Mouse (Mus musculus) liver, embryonic 16.5 days (tissue): ENCODE data around the gene Il17rd. TPM values are rescaled to one million over a fixed set of nuclear protein-coding genes. Genes with fewer than 3 reads are reported as not detected.
A peak's percentile ranks its signal among the peaks of the same experiment; 100 is the strongest.

ENCODE experiments used
- ATAC-seq: fragments of 200-750 bp; cut with Nextera tagmentation; 2 replicates; pipeline ENCODE4 v1.8.0; 2017; ENCODE audit warnings: low read depth, mild to moderate bottlenecking, moderate number of reproducible peaks, moderate library complexity
- H3K27ac ChIP-seq: fragments of 300-500 bp; sonication (generic); 2 replicates; pipeline ENCODE4 v1.5.1; 2014; ENCODE audit warnings: mild to moderate bottlenecking, low read length
- H3K27me3 ChIP-seq: fragments of 300-500 bp; sonication (generic); 2 replicates; pipeline ENCODE4 v1.6.1; 2014; ENCODE audit warnings: low read depth, low read length, mixed read lengths; ENCODE audit not compliant: control insufficient read depth, insufficient read depth
- H3K36me3 ChIP-seq: fragments of 300-500 bp; sonication (generic); 2 replicates; pipeline ENCODE4 v1.6.1; 2014; ENCODE audit warnings: mild to moderate bottlenecking; ENCODE audit not compliant: control insufficient read depth, insufficient read depth
- H3K4me1 ChIP-seq: fragments of 300-500 bp; sonication (generic); 2 replicates; pipeline ENCODE4 v1.6.1; 2014; ENCODE audit warnings: low read depth, low read length, mixed read lengths; ENCODE audit not compliant: control insufficient read depth
- H3K4me2 ChIP-seq: fragments of 300-500 bp; sonication (generic); 2 replicates; pipeline ENCODE4 v1.6.1; 2014; ENCODE audit warnings: low read depth, low read length, mixed read lengths
- H3K4me3 ChIP-seq: fragments of 300-500 bp; sonication (generic); 2 replicates; pipeline ENCODE4 v1.5.1; 2014; ENCODE audit warnings: low read depth, mild to moderate bottlenecking, low read length
- H3K9ac ChIP-seq: fragments of 300-500 bp; sonication (generic); 2 replicates; pipeline ENCODE4 v1.6.1; 2014; ENCODE audit warnings: low read depth, low read length
- H3K9me3 ChIP-seq: fragments of 300-500 bp; sonication (generic); replicated peaks from 2 replicates; pipeline ENCODE4 v1.6.1; 2016; ENCODE audit warnings: low read length; ENCODE audit not compliant: control insufficient read depth
- WGBS: fragments of 180-500 bp; shearing (Covaris S2); extraction: QIAGEN DNeasy Blood & Tissue Kit; methylation state at CpG from one replicate; pipeline ENCODE4 v1.1.7; 2014; ENCODE audit not compliant: insufficient replicate concordance; 5-methylcytosine and 5-hydroxymethylcytosine counted together
- polyA plus RNA-seq: library from polyadenylated mRNA; unstranded; fragments of >200 nt; fragmentation: Nextera tagmentation; extraction: Ambion mirVana; gene quantifications from 2 replicates; pipeline ENCODE4 v1.2.1, GENCODE M21; 2015

The Il17rd gene
- polyA plus RNA-seq, 1 experiment from 2014 or later: 0.25 TPM

DNA sequence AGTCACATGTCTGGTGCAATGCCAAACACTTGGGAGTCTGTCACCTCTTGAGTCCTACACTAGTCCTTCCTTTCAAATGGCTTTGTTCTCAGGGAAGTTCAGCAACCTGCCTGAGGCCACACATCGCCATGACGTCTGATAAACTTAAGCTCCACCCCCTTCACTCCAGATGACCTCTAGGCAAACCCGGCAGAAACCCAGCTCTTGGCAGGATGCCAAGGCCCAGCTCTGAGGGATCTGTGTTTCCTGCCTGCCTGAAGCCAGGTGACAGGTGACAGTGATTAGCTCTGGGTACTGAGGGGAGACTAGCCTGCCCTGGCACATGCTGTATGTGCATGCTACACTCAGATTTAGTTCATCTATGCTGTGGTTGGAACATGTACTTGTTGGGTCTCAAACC is 33.2 kb downstream of the Il17rd start:
- no peaks in the 10 kb centered on the region for H3K27me3 ChIP-seq
- no peaks in the 10 kb centered on the region for H3K4me1 ChIP-seq
- WGBS: 8% methylated on average over 3 of the region's 3 CpGs
- peak; percentile 59 for ATAC-seq
- no peaks in the 10 kb centered on the region for H3K36me3 ChIP-seq
- no peaks in the 10 kb centered on the region for H3K9me3 ChIP-seq
- H3K4me2 ChIP-seq: no peak overlapping the region
- no peak overlapping the region for H3K27ac ChIP-seq
- H3K9ac ChIP-seq: no peak overlapping the region
- H3K4me3 ChIP-seq: no peak overlapping the region

DNA sequence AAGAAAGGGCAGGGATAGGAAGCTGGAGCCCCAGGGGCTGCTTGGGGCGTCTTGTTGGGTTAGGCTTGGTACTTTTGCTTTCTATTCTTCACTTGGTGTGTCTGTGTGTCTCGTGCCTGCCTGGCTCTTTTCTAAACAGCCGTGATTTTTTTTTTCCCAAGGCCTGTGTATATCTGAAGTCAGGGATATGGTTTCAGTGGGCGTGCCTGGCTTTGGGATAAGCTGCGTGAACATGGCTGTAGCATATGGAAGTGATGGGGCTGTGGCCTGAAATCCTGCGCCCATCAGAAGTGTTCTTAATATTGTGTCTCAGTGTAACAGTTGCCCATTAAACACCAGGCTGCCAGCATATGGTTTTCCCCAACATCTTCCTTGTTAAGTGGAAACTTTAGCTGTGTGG is 36.3 kb downstream of the Il17rd start:
- no peaks in the 10 kb centered on the region for H3K4me1 ChIP-seq

DNA sequence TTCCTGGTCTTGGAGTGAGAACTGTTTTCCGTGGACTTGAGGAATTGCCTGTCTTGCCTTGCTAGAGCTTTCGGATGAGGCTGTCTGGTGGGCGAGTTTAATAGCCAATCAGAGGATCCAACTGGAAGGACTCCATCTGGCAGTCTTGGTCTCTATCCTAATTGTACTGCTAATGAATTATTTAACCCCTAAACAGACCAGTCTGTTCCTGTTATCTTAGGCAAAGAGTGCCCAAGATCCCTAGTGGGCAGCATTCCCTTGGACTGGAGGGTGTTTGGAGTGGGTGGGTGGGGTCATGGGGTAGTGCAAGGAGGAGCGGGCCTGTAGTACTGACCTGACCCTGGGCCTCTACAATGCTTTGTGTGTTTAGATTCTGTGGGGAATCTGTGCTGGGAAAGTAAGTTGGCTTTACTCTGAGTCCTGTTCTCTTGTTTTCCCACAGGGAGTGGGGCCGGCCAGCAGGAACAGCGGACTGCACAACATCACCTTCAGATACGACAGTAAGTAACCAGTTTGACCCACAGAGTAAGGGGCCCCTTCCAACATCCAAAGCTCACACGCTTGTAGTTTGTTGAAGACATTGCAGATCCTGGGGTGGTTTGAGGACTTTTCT is 37.3 kb downstream of the Il17rd start:
- 68% methylated on average over 8 of the region's 8 CpGs for WGBS
- Histone ChIP-seq H3K9me3 (no peaks in the 10 kb centered on the region), H3K9ac (no peak overlapping the region), H3K4me2 (no peak overlapping the region), H3K4me1 (no peaks in the 10 kb centered on the region), H3K27me3 (no peaks in the 10 kb centered on the region), H3K27ac (no peak overlapping the region), H3K4me3 (no peak overlapping the region), H3K36me3 (no peaks in the 10 kb centered on the region)
- no peak for ATAC-seq

More for the DNA sequence above, 36.3 kb downstream of the Il17rd start:
- Histone ChIP-seq H3K4me3 (no peak overlapping the region), H3K4me2 (no peak overlapping the region), H3K27ac (no peak overlapping the region), H3K9ac (no peak overlapping the region), H3K9me3 (no peaks in the 10 kb centered on the region), H3K27me3 (no peaks in the 10 kb centered on the region), H3K36me3 (no peaks in the 10 kb centered on the region)
- no peak for ATAC-seq
- WGBS: 55% methylated on average over 6 of the region's 6 CpGs

DNA sequence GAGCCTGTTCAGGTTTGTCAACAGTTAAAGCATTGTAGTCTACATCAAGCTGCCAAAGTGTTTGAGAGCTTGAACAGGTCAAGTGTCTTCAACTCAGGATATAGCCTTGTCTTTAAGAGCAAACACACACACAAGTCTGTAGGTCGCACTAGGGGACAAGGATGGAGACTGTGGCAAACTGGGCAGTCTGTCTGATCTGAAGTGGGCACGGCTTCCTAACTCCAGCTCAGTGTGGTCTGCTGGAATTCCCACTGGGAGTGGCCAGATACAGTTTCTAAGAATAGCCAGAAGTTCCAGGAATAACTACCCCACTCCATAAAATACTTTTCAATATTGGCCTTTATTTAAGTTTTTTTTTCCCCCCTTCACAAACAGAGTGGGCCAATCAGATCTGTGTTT is 37.8 kb downstream of the Il17rd start:
- no peaks in the 10 kb centered on the region for H3K4me1 ChIP-seq
- H3K9ac ChIP-seq: no peak overlapping the region
- no peaks in the 10 kb centered on the region for H3K36me3 ChIP-seq
- no peak overlapping the region for H3K27ac ChIP-seq
- H3K4me3 ChIP-seq: no peak overlapping the region
- no peaks in the 10 kb centered on the region for H3K27me3 ChIP-seq
- no peak for ATAC-seq
- WGBS: 61% methylated on average over 2 of the region's 2 CpGs
- H3K9me3 ChIP-seq: no peaks in the 10 kb centered on the region
- H3K4me2 ChIP-seq: no peak overlapping the region

DNA sequence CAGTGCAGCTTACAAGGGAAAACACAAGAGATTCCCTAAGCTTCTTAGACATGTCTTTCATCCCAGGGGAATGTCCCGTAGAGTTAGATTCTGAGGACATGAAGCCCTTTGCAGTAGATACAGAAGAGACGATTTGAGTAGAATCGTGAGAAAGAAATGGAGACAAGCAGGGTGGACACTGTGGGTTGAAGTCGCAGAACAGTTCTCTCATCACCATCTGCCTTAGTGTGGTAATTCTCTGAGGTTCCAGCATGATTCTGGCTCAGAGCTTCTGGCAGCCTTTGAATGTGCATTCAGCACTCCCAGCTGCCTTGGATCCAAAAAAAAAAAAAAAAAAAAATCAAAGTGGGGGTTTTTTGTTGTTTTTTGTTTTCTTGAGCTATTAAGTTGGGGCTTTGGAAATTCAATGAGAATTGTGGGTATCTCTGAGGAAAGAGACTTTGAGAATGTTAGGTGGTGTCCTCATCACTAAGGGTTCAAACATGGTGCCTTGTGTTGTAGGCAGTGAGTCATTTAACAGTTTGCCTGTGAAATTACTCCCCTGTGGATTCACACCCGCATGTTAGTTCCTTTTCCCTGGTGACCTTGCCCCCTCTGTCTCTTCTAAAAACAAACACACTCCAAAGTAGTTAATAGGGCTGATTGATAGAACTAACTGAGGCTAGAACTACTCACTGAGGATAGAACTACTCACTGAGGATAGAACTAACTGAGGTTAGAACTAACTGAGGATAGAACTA is 43.0 kb downstream of the Il17rd start:
- H3K4me3 ChIP-seq: no peak overlapping the region
- no peak overlapping the region for H3K27ac ChIP-seq
- ATAC-seq: no peak
- H3K36me3 ChIP-seq: no peaks in the 10 kb centered on the region
- H3K9ac ChIP-seq: no peak overlapping the region
- no peak overlapping the region for H3K4me2 ChIP-seq
- WGBS: 59% methylated on average over 5 of the region's 5 CpGs
- no peaks in the 10 kb centered on the region for H3K4me1 ChIP-seq
- H3K9me3 ChIP-seq: no peaks in the 10 kb centered on the region
- H3K27me3 ChIP-seq: no peaks in the 10 kb centered on the region

DNA sequence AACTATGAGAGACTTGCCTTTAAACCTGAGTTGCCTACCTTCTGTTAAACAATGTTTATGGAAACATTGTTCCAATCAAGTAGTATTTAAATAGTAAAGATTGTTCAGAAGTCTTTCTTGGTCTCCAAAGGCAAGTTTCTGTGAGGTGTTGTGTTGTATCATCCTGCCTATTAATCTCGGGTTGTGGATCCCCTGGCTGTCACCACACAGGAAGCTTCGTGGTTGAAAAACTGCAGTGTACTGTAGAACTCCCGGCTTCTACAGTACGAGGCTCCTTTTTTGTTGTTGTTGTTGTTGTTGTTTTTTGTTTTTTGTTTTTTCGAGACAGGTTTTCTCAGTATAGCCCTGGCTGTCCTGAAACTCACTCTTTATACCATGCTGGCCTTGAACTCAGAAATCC is 46.7 kb downstream of the Il17rd start:
- Histone ChIP-seq H3K4me3 (no peak overlapping the region), H3K27ac (no peak overlapping the region), H3K36me3 (no peaks in the 10 kb centered on the region), H3K4me2 (no peak overlapping the region), H3K27me3 (no peaks in the 10 kb centered on the region), H3K9ac (no peak overlapping the region), H3K4me1 (no peaks in the 10 kb centered on the region), H3K9me3 (no peaks in the 10 kb centered on the region)
- ATAC-seq: no peak
- 27% methylated on average over 5 of the region's 5 CpGs for WGBS

DNA sequence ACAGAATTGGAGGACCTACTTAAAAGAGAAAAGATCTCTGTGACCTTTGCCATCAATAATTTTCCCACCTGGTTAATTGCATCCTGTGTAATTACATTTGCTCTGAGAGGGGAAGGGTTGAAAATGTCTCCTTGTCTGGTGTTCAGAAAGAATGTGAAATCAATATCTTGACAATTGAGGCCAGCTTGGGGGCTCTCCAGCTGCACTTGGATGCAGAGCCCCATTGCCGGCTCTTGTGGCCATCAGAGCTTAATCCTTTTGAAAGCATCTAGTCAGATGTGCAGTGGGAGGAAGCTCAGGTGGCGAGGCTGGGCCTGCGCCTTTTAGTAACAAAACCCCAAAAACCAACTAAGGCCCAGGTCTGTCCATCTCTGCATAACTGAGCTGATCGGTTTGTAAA is 47.3 kb downstream of the Il17rd start:
- H3K9ac ChIP-seq: no peak overlapping the region
- H3K4me1 ChIP-seq: no peaks in the 10 kb centered on the region
- H3K27me3 ChIP-seq: no peaks in the 10 kb centered on the region
- no peaks in the 10 kb centered on the region for H3K9me3 ChIP-seq
- no peak overlapping the region for H3K4me2 ChIP-seq
- no peaks in the 10 kb centered on the region for H3K36me3 ChIP-seq
- no peak for ATAC-seq
- no peak overlapping the region for H3K27ac ChIP-seq
- WGBS: 65% methylated on average over 4 of the region's 4 CpGs
- no peak overlapping the region for H3K4me3 ChIP-seq

DNA sequence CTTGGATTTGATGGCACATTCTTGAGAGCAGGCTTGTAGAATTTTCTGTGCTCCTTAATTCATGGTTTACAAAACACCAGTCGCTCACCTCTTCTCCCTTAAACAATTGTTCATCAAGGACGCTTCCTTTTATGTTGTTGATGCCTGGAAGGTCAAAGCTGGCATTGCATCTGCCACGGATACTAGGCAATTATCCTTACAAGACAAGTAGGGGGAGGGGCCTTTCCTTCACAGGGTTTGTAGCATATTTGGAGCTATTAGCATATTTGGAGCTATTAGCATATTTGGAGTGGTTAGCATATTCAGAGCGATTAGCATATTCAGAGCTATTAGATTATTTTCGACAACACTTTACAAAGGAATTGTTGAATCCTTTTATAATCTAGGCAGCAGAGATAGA is 55.5 kb downstream of the Il17rd start:
- Histone ChIP-seq H3K4me1 (no peaks in the 10 kb centered on the region), H3K9me3 (no peaks in the 10 kb centered on the region), H3K27ac (no peak overlapping the region), H3K4me3 (no peak overlapping the region), H3K27me3 (no peaks in the 10 kb centered on the region), H3K36me3 (no peaks in the 10 kb centered on the region), H3K9ac (no peak overlapping the region), H3K4me2 (no peak overlapping the region)
- WGBS: 63% methylated on average over 5 of the region's 5 CpGs
- no peak for ATAC-seq

DNA sequence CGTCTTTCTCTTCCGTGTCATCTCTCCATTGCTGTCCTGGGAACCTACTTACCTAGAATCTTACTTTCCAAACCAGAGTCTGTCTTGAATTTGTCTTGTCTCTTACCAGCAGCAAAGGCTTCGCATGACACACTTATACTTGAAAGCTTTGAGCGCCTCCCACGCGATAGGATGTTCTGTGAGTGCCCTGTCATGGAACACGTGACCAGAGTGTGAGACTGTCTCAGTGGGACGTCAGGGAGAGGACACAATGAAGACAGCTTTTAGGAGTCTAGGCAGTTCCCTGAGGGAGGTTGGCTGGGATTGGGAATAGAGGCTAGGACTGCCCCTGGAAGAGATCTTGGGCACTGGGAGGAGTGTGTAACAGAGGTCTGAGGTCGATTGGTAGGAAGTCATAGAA is 57.4 kb downstream of the Il17rd start:
- Histone ChIP-seq H3K27me3 (no peaks in the 10 kb centered on the region), H3K4me1 (no peaks in the 10 kb centered on the region), H3K36me3 (no peaks in the 10 kb centered on the region), H3K9ac (no peak overlapping the region), H3K27ac (no peak overlapping the region), H3K4me3 (no peak overlapping the region), H3K4me2 (no peak overlapping the region), H3K9me3 (no peaks in the 10 kb centered on the region)
- WGBS: 58% methylated on average over 9 of the region's 9 CpGs
- no peak for ATAC-seq
